Mouse (Mus musculus): ENCODE data around the gene Kcnh1. TPM values are rescaled to one million over a fixed set of nuclear protein-coding genes. Genes with fewer than 3 reads are reported as not detected.

The Kcnh1 gene
- total RNA-seq, 2 experiments from 2014 or later = not detected

GRCm38 (mm10) chr1:192359212-192359611 is 168.6 kb downstream of the Kcnh1 start:
- no peak overlapping the region for H3K27ac ChIP-seq
- DNase-seq = no peak
- intact Hi-C loops (cut with DNase I) = no loop called here
- TF ChIP-seq CTCF (IDR thresholded peaks at IDR 0.05) = no peak
- no peak overlapping the region for H3K4me3 ChIP-seq

GRCm38 (mm10) chr1:192368336-192368735 is 177.8 kb downstream of the Kcnh1 start:
- TF ChIP-seq CTCF (IDR thresholded peaks at IDR 0.05) = no peak
- intact Hi-C loops (cut with DNase I) = no loop called here
- no peak overlapping the region for H3K4me3 ChIP-seq
- DNase-seq = no peak
- no peak overlapping the region for H3K27ac ChIP-seq

DNA sequence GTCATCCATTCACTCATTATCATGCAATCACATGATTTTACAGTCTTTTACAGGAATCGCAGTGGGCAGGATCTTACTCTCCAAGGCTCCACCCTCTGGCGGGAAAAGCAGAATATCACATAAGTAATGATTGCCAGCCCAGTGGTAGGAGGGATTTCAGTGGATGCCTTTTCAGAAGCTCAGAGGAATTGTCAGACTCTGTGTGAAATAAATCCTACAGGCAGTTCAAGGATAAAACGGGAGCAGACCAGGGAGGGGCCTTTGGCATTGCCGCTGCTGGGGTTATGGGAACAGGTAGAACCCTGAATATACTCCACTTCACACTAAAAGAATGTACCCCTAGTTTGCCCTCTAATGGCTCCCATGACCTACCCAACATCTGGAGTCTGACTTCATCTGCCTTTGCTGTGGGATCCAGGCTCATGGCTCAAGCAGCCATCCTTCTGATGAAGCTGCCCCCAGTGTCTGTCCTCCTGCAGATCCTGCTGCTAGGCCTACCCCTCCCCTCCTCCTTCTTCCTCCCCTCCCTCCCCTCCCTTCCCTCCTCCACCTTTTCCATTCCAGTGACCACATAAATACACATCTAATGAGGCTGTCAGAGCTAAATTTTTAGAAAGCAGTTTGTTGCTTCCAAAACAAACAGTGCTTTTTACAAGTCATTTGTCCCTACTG is 181.5 kb downstream of the Kcnh1 start:
- no peak for TF ChIP-seq CTCF (IDR thresholded peaks at IDR 0.05)

GRCm38 (mm10) chr1:192378546-192379075 is 188.0 kb downstream of the Kcnh1 start:
- intact Hi-C loops (cut with DNase I) = no loop called here
- TF ChIP-seq CTCF (IDR thresholded peaks at IDR 0.05) = no peak
- DNase-seq = no peak
- no peak overlapping the region for H3K4me3 ChIP-seq
- no peak overlapping the region for H3K27ac ChIP-seq

More for the DNA sequence above, 181.5 kb downstream of the Kcnh1 start:
- Histone ChIP-seq H3K4me3 (no peak overlapping the region), H3K27ac (no peak overlapping the region)
- intact Hi-C loops (cut with DNase I) = no loop called here
- DNase-seq = no peak

DNA sequence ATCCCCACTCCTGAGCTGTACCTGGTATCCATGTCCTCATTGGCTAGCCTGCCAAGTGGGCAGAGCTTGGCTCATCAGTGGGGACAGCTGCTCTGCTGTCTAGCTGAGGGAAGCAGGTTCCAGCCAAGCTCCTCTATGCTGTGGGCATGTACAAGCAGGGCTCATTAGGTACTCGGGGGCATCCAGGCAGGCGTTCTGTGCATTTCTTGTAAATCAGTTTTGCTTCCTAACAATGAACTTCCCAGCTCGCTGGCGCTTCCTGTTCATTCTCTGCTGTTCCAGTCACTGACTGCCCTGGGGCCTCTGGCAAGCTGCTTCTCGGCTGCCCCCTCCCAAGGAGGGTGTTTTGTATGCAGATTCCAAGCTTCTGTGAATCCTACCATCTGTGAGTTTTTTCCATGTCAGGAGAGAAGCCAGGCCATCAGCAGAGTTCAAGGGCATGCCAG is 190.0 kb downstream of the Kcnh1 start:
- H3K4me3 ChIP-seq = no peak overlapping the region
- intact Hi-C loops (cut with DNase I) = no loop called here
- TF ChIP-seq CTCF (IDR thresholded peaks at IDR 0.05) = no peak
- DNase-seq = no peak
- H3K27ac ChIP-seq = no peak overlapping the region

- DNase-seq = no peak
- TF ChIP-seq CTCF (IDR thresholded peaks at IDR 0.05) = no peak
- no peak overlapping the region for H3K27ac ChIP-seq
- no peak overlapping the region for H3K4me3 ChIP-seq
- intact Hi-C loops (cut with DNase I) = no loop called here
Observed at GRCm38 (mm10) chr1:192387624-192388023, 197.1 kb downstream of the Kcnh1 start.

- intact Hi-C loops (cut with DNase I) = no loop called here
- no peak for DNase-seq
- Histone ChIP-seq H3K27ac (no peak overlapping the region), H3K4me3 (no peak overlapping the region)
- TF ChIP-seq CTCF (IDR thresholded peaks at IDR 0.05) = no peak
Observed at GRCm38 (mm10) chr1:192391041-192391440, 200.5 kb downstream of the Kcnh1 start.

GRCm38 (mm10) chr1:192392232-192392631 is 201.7 kb downstream of the Kcnh1 start:
- intact Hi-C loops (cut with DNase I) = no loop called here
- TF ChIP-seq CTCF (IDR thresholded peaks at IDR 0.05) = no peak
- H3K27ac ChIP-seq = no peak overlapping the region
- DNase-seq = no peak
- no peak overlapping the region for H3K4me3 ChIP-seq

DNA sequence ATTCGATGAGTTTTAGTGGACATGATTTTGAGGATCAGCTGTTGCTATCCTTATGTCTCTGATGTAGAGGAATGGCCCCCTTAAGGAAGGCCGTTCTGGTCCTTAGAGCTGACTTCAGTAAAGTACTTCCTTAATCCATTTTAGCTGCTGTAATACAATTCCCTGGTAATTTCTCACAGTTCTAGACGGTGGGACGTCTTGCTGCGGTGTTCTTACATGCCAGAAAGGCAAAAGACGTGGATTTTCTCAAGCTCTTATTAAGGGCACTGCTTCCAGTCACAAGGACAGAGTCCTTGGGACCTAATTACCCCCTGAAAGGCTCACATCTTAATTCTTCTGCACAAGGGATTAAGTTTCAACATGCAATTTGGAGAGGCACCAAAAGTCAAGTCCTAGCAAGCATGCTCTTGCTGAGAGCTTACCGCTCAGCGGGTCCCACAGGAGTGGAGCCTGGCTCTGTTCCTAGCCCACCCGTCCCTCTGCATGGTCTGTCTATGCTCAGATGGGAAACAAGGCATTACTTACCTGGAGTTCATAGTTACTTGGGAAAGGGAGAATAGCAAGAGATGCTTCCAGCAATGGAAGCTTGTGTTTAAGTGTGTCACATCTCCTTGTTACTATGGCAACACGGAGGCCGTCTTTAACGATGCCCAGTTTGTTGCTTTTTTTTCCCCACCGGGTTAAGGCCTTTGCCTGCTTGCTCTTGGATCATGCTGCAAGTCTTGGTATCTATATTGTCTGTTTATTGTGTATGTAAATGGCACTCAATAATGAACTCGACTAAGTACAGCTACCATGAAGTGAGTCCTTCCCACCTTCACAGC is 209.3 kb downstream of the Kcnh1 start:
- DNase-seq = no peak
- TF ChIP-seq CTCF (IDR thresholded peaks at IDR 0.05) = no peak
- no peak overlapping the region for H3K27ac ChIP-seq
- intact Hi-C loops (cut with DNase I) = no loop called here
- H3K4me3 ChIP-seq = no peak overlapping the region

GRCm38 (mm10) chr1:192400991-192401390 is 210.4 kb downstream of the Kcnh1 start:
- Histone ChIP-seq H3K27ac (no peak overlapping the region), H3K4me3 (no peak overlapping the region)
- no peak for DNase-seq
- intact Hi-C loops (cut with DNase I) = no loop called here
- TF ChIP-seq CTCF (IDR thresholded peaks at IDR 0.05) = no peak

DNA sequence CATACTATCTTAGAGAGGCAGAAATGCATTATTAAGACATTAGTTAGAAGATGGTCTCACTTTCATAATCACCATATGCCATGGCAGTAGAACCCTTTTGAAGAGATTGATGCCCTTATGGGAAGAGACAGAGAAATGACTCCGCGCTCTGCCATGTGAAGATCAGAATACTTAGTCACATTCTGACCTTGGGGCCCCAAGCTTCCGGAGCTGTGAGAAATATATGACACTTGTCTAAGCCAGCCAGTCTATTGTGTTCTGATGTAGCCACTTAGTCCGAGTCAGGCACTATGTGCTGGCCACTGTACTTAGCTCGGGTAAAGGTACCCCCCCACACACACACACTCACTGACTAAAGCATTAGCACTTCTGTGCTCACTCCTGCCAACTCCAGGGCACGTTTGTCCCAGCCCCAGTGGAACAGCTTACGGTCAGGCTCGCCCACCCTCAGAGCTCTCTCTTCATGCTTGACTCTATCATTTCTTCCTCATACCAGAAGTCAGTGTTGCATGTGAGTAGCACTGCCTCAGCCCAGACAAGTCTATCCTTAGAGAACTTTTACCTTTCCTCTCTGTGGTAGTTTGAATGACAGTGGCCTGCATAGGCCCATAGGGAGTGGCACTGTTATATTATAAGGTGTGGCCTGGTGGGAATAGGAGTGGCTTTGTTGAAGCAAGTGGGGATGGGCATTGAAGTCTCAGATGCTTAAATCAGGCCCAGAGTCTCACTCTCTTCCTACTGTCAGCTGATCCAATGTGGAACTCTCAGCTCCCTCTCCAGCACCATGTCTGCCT is 212.5 kb downstream of the Kcnh1 start:
- H3K4me3 ChIP-seq = no peak overlapping the region
- TF ChIP-seq CTCF (IDR thresholded peaks at IDR 0.05) = no peak
- DNase-seq = no peak

GRCm38 (mm10) chr1:192405136-192405535 is 214.6 kb downstream of the Kcnh1 start:
- no peak for TF ChIP-seq CTCF (IDR thresholded peaks at IDR 0.05)
- Histone ChIP-seq H3K27ac (no peak overlapping the region), H3K4me3 (no peak overlapping the region)
- intact Hi-C loops (cut with DNase I) = no loop called here
- DNase-seq = no peak

More for the DNA sequence above, 212.5 kb downstream of the Kcnh1 start:
- H3K27ac ChIP-seq = no peak overlapping the region
- intact Hi-C loops (cut with DNase I) = no loop called here
